Mouse (Mus musculus) liver, embryonic 16.5 days (tissue): ENCODE data around the gene Gm11032. TPM values are rescaled to one million over a fixed set of nuclear protein-coding genes. Genes with fewer than 3 reads are reported as not detected.

ENCODE experiments used
- ATAC-seq: fragments of 200-750 bp; cut with Nextera tagmentation; 2 replicates; pipeline ENCODE4 v1.8.0; 2017; ENCODE audit warnings: low read depth, mild to moderate bottlenecking, moderate number of reproducible peaks, moderate library complexity
- H3K27ac ChIP-seq: fragments of 300-500 bp; sonication (generic); 2 replicates; pipeline ENCODE4 v1.5.1; 2014; ENCODE audit warnings: mild to moderate bottlenecking, low read length
- H3K27me3 ChIP-seq: fragments of 300-500 bp; sonication (generic); 2 replicates; pipeline ENCODE4 v1.6.1; 2014; ENCODE audit warnings: low read depth, low read length, mixed read lengths; ENCODE audit not compliant: control insufficient read depth, insufficient read depth
- H3K36me3 ChIP-seq: fragments of 300-500 bp; sonication (generic); 2 replicates; pipeline ENCODE4 v1.6.1; 2014; ENCODE audit warnings: mild to moderate bottlenecking; ENCODE audit not compliant: control insufficient read depth, insufficient read depth
- H3K4me1 ChIP-seq: fragments of 300-500 bp; sonication (generic); 2 replicates; pipeline ENCODE4 v1.6.1; 2014; ENCODE audit warnings: low read depth, low read length, mixed read lengths; ENCODE audit not compliant: control insufficient read depth
- H3K4me2 ChIP-seq: fragments of 300-500 bp; sonication (generic); 2 replicates; pipeline ENCODE4 v1.6.1; 2014; ENCODE audit warnings: low read depth, low read length, mixed read lengths
- H3K4me3 ChIP-seq: fragments of 300-500 bp; sonication (generic); 2 replicates; pipeline ENCODE4 v1.5.1; 2014; ENCODE audit warnings: low read depth, mild to moderate bottlenecking, low read length
- H3K9ac ChIP-seq: fragments of 300-500 bp; sonication (generic); 2 replicates; pipeline ENCODE4 v1.6.1; 2014; ENCODE audit warnings: low read depth, low read length
- H3K9me3 ChIP-seq: fragments of 300-500 bp; sonication (generic); replicated peaks from 2 replicates; pipeline ENCODE4 v1.6.1; 2016; ENCODE audit warnings: low read length; ENCODE audit not compliant: control insufficient read depth
- WGBS: fragments of 180-500 bp; shearing (Covaris S2); extraction: QIAGEN DNeasy Blood & Tissue Kit; methylation state at CpG from one replicate; pipeline ENCODE4 v1.1.7; 2014; ENCODE audit not compliant: insufficient replicate concordance; 5-methylcytosine and 5-hydroxymethylcytosine counted together
- polyA plus RNA-seq: library from polyadenylated mRNA; unstranded; fragments of >200 nt; fragmentation: Nextera tagmentation; extraction: Ambion mirVana; gene quantifications from 2 replicates; pipeline ENCODE4 v1.2.1, GENCODE M21; 2015

Gene Gm11032
- polyA plus RNA-seq, 1 experiment from 2014 or later, result not detected

GRCm38 (mm10) chr11:4620501-4621108 is 738 bp downstream of the Gm11032 start:
- Histone ChIP-seq H3K9ac (no peak overlapping the region), H3K4me3 (no peak overlapping the region), H3K9me3 (no peaks in the 10 kb centered on the region), H3K4me1 (no peaks in the 10 kb centered on the region), H3K4me2 (no peak overlapping the region), H3K27me3 (no peaks in the 10 kb centered on the region), H3K27ac (no peak overlapping the region), H3K36me3 (no peaks in the 10 kb centered on the region)
- WGBS, result 57% methylated on average over 13 of the region's 13 CpGs
- ATAC-seq, result no peak

DNA sequence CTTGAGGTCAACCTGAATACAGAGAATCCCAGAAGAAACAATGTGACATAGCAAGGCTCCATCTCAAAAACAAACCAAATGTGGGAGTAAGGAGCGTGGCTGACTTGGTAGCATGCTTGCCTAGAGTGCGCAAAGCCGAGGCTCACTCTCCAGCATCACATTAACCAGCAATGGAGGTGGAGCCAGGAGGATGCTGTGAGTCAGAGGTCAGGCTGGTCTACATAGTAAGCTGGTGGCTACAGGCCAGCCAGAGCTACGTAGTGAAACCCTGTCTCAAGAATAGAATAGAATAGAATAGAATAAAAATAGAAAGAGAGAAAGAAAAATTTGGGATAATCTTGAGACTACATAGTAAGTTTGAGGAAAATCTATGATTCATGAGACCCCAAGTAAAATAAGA is 2.0 kb downstream of the Gm11032 start:
- no peaks in the 10 kb centered on the region for H3K4me1 ChIP-seq
- H3K9ac ChIP-seq, result no peak overlapping the region
- no peak overlapping the region for H3K4me3 ChIP-seq
- H3K4me2 ChIP-seq, result no peak overlapping the region
- no peak overlapping the region for H3K27ac ChIP-seq
- WGBS, result 64% methylated on average over 4 of the region's 4 CpGs
- H3K27me3 ChIP-seq, result no peaks in the 10 kb centered on the region
- ATAC-seq, result no peak
- no peaks in the 10 kb centered on the region for H3K36me3 ChIP-seq
- H3K9me3 ChIP-seq, result no peaks in the 10 kb centered on the region

- Histone ChIP-seq H3K36me3 (no peaks in the 10 kb centered on the region), H3K27ac (no peak overlapping the region), H3K4me3 (no peak overlapping the region), H3K9me3 (no peaks in the 10 kb centered on the region), H3K27me3 (no peaks in the 10 kb centered on the region), H3K9ac (no peak overlapping the region), H3K4me2 (no peak overlapping the region), H3K4me1 (no peaks in the 10 kb centered on the region)
- WGBS, result 65% methylated on average over 7 of the region's 7 CpGs
- ATAC-seq, result no peak
Observed at GRCm38 (mm10) chr11:4622442-4622986, 2.6 kb downstream of the Gm11032 start.

GRCm38 (mm10) chr11:4622997-4623396 is 3.1 kb downstream of the Gm11032 start:
- 58% methylated on average over 5 of the region's 5 CpGs for WGBS
- no peak overlapping the region for H3K27ac ChIP-seq
- no peaks in the 10 kb centered on the region for H3K4me1 ChIP-seq
- no peak overlapping the region for H3K4me2 ChIP-seq
- no peaks in the 10 kb centered on the region for H3K27me3 ChIP-seq
- no peak overlapping the region for H3K4me3 ChIP-seq
- ATAC-seq, result no peak
- H3K9ac ChIP-seq, result no peak overlapping the region
- no peaks in the 10 kb centered on the region for H3K9me3 ChIP-seq
- H3K36me3 ChIP-seq, result no peaks in the 10 kb centered on the region

DNA sequence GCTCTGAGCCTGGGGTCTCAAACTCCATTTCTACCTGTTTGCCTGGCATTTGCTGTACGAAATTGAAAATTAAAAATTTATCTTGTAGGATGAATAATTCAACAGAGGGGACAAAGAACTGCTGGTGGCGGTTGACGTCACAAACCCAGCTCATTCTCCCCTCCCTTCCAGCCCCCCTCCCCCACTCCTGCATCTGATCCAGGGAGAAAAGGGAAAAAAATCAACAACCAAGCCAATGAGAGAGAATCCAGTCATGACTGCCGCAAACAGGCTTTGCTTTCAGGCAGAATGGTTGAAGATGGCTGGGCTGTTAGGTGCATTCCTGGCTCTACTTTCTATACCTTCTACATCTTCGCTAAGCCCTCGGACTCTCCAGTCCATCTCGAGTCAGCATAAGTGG is 6.1 kb downstream of the Gm11032 start:
- Histone ChIP-seq H3K36me3 (no peaks in the 10 kb centered on the region), H3K4me3 (no peak overlapping the region), H3K9me3 (no peaks in the 10 kb centered on the region), H3K4me2 (no peak overlapping the region), H3K4me1 (no peaks in the 10 kb centered on the region), H3K27me3 (no peaks in the 10 kb centered on the region), H3K9ac (no peak overlapping the region), H3K27ac (no peak overlapping the region)
- ATAC-seq, result no peak
- WGBS, result 70% methylated on average over 7 of the region's 7 CpGs

DNA sequence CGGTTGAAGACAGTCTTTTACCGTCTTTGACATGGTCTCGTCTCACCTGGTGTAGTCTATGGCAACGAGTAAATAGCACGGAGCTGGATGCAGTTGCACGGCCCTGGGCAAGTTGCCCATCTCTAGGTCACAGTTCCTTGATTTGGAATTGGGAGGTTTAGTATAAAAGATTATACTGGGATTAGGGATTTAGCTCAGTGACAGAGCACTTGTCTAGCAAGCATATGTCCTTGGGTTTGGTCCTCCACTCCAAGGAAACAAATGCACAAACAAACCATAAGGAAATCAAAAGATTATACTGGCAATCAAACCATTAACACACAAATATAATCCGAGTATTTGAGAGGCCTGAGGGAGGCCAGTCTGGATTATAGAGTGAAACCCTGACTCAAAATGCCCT is 7.8 kb downstream of the Gm11032 start:
- no peaks in the 10 kb centered on the region; the same call in 1 of the 2 replicates for H3K27me3 ChIP-seq
- H3K9me3 ChIP-seq, result no peaks in the 10 kb centered on the region
- no peak overlapping the region for H3K27ac ChIP-seq
- H3K9ac ChIP-seq, result no peak overlapping the region
- H3K36me3 ChIP-seq, result no peaks in the 10 kb centered on the region
- WGBS, result 74% methylated on average over 7 of the region's 7 CpGs
- ATAC-seq, result no peak
- no peak overlapping the region for H3K4me2 ChIP-seq
- no peaks in the 10 kb centered on the region for H3K4me1 ChIP-seq
- no peak overlapping the region for H3K4me3 ChIP-seq

DNA sequence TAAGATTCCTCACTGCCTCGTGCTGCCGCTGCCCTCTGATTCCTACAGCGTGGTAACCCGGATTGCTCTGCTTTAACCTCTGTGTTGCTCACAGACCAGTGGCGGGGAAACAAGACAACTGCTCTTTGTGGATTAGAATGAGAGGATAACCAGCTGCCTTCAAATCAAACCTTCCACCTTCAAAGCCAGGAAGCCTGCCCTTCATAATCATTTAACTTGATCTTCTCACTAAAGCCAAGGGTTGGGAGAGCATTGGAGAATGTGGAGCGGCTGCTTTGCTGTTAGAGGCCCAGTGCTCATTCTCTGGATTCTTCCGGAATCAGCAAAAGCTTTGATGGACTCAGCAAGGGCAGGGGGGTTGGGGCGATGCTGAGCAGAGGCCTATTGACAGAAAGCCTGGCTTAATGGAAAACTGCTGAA is 10.0 kb downstream of the Gm11032 start:
- H3K9me3 ChIP-seq, result no peaks in the 10 kb centered on the region
- H3K4me1 ChIP-seq, result peaks cover 5% of the 10 kb centered on the region
- WGBS, result 43% methylated on average over 8 of the region's 8 CpGs
- H3K27me3 ChIP-seq, result no peaks in the 10 kb centered on the region; the same call in 1 of the 2 replicates
- no peak overlapping the region for H3K4me2 ChIP-seq
- H3K4me3 ChIP-seq, result no peak overlapping the region
- no peak for ATAC-seq
- no peak overlapping the region for H3K9ac ChIP-seq
- H3K36me3 ChIP-seq, result no peaks in the 10 kb centered on the region
- no peak overlapping the region for H3K27ac ChIP-seq

- Histone ChIP-seq H3K36me3 (no peaks in the 10 kb centered on the region), H3K9ac (no peak overlapping the region), H3K27me3 (no peaks in the 10 kb centered on the region; the same call in 1 of the 2 replicates), H3K4me2 (no peak overlapping the region), H3K27ac (no peak overlapping the region), H3K4me3 (no peak overlapping the region), H3K9me3 (no peaks in the 10 kb centered on the region), H3K4me1 (peaks cover 16% of the 10 kb centered on the region)
- 66% methylated on average over 2 of the region's 2 CpGs for WGBS
- no peak for ATAC-seq
Observed at GRCm38 (mm10) chr11:4633420-4633819, 13.6 kb downstream of the Gm11032 start.

GRCm38 (mm10) chr11:4634395-4634794 is 14.5 kb downstream of the Gm11032 start:
- 36% methylated on average over 5 of the region's 5 CpGs for WGBS

More at GRCm38 (mm10) chr11:4634395-4634794, 14.5 kb downstream of the Gm11032 start:
- no peak overlapping the region for H3K27ac ChIP-seq
- no peak overlapping the region for H3K4me3 ChIP-seq
- H3K27me3 ChIP-seq, result no peaks in the 10 kb centered on the region; the same call in 1 of the 2 replicates
- H3K9ac ChIP-seq, result no peak overlapping the region
- peaks cover 26% of the 10 kb centered on the region for H3K4me1 ChIP-seq
- H3K36me3 ChIP-seq, result no peaks in the 10 kb centered on the region
- no peak for ATAC-seq
- no peaks in the 10 kb centered on the region for H3K9me3 ChIP-seq
- H3K4me2 ChIP-seq, result no peak overlapping the region; the same call in 1 of the 2 replicates
